Mouse (Mus musculus) MEL (cell line): ENCODE measurements around the gene E2f2. TPM values are rescaled to one million over a fixed set of nuclear protein-coding genes. Genes with fewer than 3 reads are reported as not detected.

Experiments used
- DNase-seq: peaks from one replicate; pipeline ENCODE4 v3.0.0; 2011; ENCODE audit warnings: low read depth, low spot score
- H3K27ac ChIP-seq: 2 replicates; pipeline ENCODE4 v1.5.1; 2012; ENCODE audit warnings: low read depth, mild to moderate bottlenecking, control low read depth, low read length, moderate library complexity; ENCODE audit not compliant: control insufficient read depth
- H3K27me3 ChIP-seq, 2 experiments: fragments of 150-350 bp in 1 of 2; sonication (generic) in 1 of 2; 2 replicates each; pipeline ENCODE4 v1.6.1; 2012; ENCODE audit warnings: low read length in 2 of 2, mild to moderate bottlenecking in 2 of 2, improper control_type of control experiment in 1 of 2, moderate library complexity in 1 of 2; ENCODE audit not compliant: insufficient read depth in 2 of 2, control insufficient read depth in 1 of 2
- H3K36me3 ChIP-seq, 2 experiments: 2 replicates each; pipeline ENCODE4 v1.6.1; 2012 to 2014; ENCODE audit warnings: low read length in 2 of 2, improper control_type of control experiment in 1 of 2, inconsistent platforms in 1 of 2, mild to moderate bottlenecking in 1 of 2; ENCODE audit not compliant: insufficient read depth in 2 of 2, control insufficient read depth in 1 of 2
- H3K4me1 ChIP-seq, 2 experiments: fragments of 150-350 bp in 1 of 2; sonication (generic) in 1 of 2; 2 replicates each; pipeline ENCODE4 v1.6.1; 2012; ENCODE audit warnings: low read length in 2 of 2, improper control_type of control experiment in 1 of 2, mild to moderate bottlenecking in 1 of 2; ENCODE audit not compliant: insufficient read depth in 2 of 2, control insufficient read depth in 1 of 2
- H3K4me3 ChIP-seq, 2 experiments: fragments of 150-350 bp in 1 of 2; sonication (generic) in 1 of 2; 2 replicates each; pipeline ENCODE4 v1.5.1; 2012; ENCODE audit warnings: low read depth in 2 of 2, low read length in 2 of 2, mild to moderate bottlenecking in 2 of 2, moderate library complexity in 2 of 2, control low read depth in 1 of 2, improper control_type of control experiment in 1 of 2; ENCODE audit not compliant: control insufficient read depth in 1 of 2, insufficient read depth in 1 of 2
- H3K79me2 ChIP-seq: 2 replicates; pipeline ENCODE4 v1.6.1; 2012; ENCODE audit warnings: mild to moderate bottlenecking, low read length, moderate library complexity; ENCODE audit not compliant: control insufficient read depth, poor library complexity, insufficient read depth
- H3K9ac ChIP-seq: 2 replicates; pipeline ENCODE4 v1.6.1; 2012; ENCODE audit warnings: low read depth, mild to moderate bottlenecking, control low read depth, low read length, moderate library complexity; ENCODE audit not compliant: control insufficient read depth, poor library complexity, severe bottlenecking
- H3K9me3 ChIP-seq: fragments of 150-350 bp; sonication (generic); replicated peaks from 2 replicates; pipeline ENCODE4 v1.6.1; 2012; ENCODE audit warnings: mild to moderate bottlenecking, low read length, improper control_type of control experiment, moderate library complexity; ENCODE audit not compliant: insufficient read depth
- BHLHE40 ChIP-seq: IDR thresholded peaks from 2 replicates; pipeline ENCODE4 v1.6.1; 2012; ENCODE audit warnings: low read depth, mild to moderate bottlenecking, inconsistent platforms, low read length, improper control_type of control experiment, borderline replicate concordance
- CHD1 ChIP-seq: IDR thresholded peaks from 2 replicates; pipeline ENCODE4 v1.6.1; 2012; ENCODE audit warnings: low read depth, mild to moderate bottlenecking, inconsistent platforms, low read length, improper control_type of control experiment
- CHD2 ChIP-seq: IDR thresholded peaks from 2 replicates; pipeline ENCODE4 v1.6.1; 2011; ENCODE audit warnings: low read length, improper control_type of control experiment
- E2F4 ChIP-seq: IDR thresholded peaks from 2 replicates; pipeline ENCODE4 v1.6.1; 2011; ENCODE audit warnings: low read depth, low read length, improper control_type of control experiment, borderline replicate concordance
- ELF1 ChIP-seq: IDR thresholded peaks from 2 replicates; pipeline ENCODE4 v1.6.1; 2014; ENCODE audit warnings: low read depth, mild to moderate bottlenecking, inconsistent platforms, low read length, improper control_type of control experiment, moderate library complexity
- ETS1 ChIP-seq: IDR thresholded peaks from 2 replicates; pipeline ENCODE4 v1.6.1; 2012; ENCODE audit warnings: low read depth, mild to moderate bottlenecking, inconsistent platforms, low read length, improper control_type of control experiment, moderate library complexity
- GABPA ChIP-seq: IDR thresholded peaks from 2 replicates; pipeline ENCODE4 v1.6.1; 2012; ENCODE audit warnings: low read depth, mild to moderate bottlenecking, inconsistent platforms, low read length, improper control_type of control experiment, moderate library complexity
- GATA1 ChIP-seq: IDR thresholded peaks from 2 replicates; pipeline ENCODE4 v1.6.1; 2011; ENCODE audit warnings: low read depth, low read length, improper control_type of control experiment
- HCFC1 ChIP-seq: IDR thresholded peaks from 2 replicates; pipeline ENCODE4 v1.6.1; 2012; ENCODE audit warnings: low read depth, mild to moderate bottlenecking, inconsistent platforms, low read length, improper control_type of control experiment, moderate library complexity
- JUND ChIP-seq: IDR thresholded peaks from 2 replicates; pipeline ENCODE4 v1.6.1; 2011; ENCODE audit warnings: low read depth, mild to moderate bottlenecking, improper control_type of control experiment, low read length
- MAFK ChIP-seq: IDR thresholded peaks from 2 replicates; pipeline ENCODE4 v1.6.1; 2011; ENCODE audit warnings: low read depth, mild to moderate bottlenecking, low read length, improper control_type of control experiment, borderline replicate concordance
- MAX ChIP-seq: IDR thresholded peaks from 2 replicates; pipeline ENCODE4 v1.6.1; 2011; ENCODE audit warnings: low read length, improper control_type of control experiment
- MAZ ChIP-seq: IDR thresholded peaks from 2 replicates; pipeline ENCODE4 v1.6.1; 2012; ENCODE audit warnings: low read depth, mild to moderate bottlenecking, inconsistent platforms, low read length, improper control_type of control experiment
- MXI1 ChIP-seq: IDR thresholded peaks from 2 replicates; pipeline ENCODE4 v1.6.1; 2011; ENCODE audit warnings: mild to moderate bottlenecking, low read depth, low read length, improper control_type of control experiment
- MYB ChIP-seq: IDR thresholded peaks from 2 replicates; pipeline ENCODE4 v1.6.1; 2011; ENCODE audit warnings: mild to moderate bottlenecking, low read depth, low read length, improper control_type of control experiment
- MYC ChIP-seq: IDR thresholded peaks from 2 replicates; pipeline ENCODE4 v1.6.1; 2011; ENCODE audit warnings: low read depth, mild to moderate bottlenecking, low read length, improper control_type of control experiment, moderate library complexity
- NELFE ChIP-seq: IDR thresholded peaks from 2 replicates; pipeline ENCODE4 v1.6.1; 2011; ENCODE audit warnings: low read depth, low read length, improper control_type of control experiment
- NRF1 ChIP-seq: IDR thresholded peaks from 2 replicates; pipeline ENCODE4 v1.6.1; 2014; ENCODE audit warnings: low read depth, mild to moderate bottlenecking, inconsistent platforms, low read length, improper control_type of control experiment, moderate library complexity; ENCODE audit not compliant: poor library complexity, insufficient read depth, severe bottlenecking
- POLR2A ChIP-seq, 2 experiments: IDR thresholded peaks; 2 replicates each; pipeline ENCODE4 v1.6.1; 2011 to 2012; ENCODE audit warnings: low read length in 2 of 2, mild to moderate bottlenecking in 2 of 2, control low read depth in 1 of 2, improper control_type of control experiment in 1 of 2, low read depth in 1 of 2, moderate library complexity in 1 of 2; ENCODE audit not compliant: control insufficient read depth in 1 of 2, insufficient read depth in 1 of 2, poor library complexity in 1 of 2
- POLR2AphosphoS5 ChIP-seq: IDR thresholded peaks from 2 replicates; pipeline ENCODE4 v1.6.1; 2012; ENCODE audit warnings: low read depth, borderline replicate concordance, mild to moderate bottlenecking, inconsistent platforms, low read length, moderate library complexity, mixed read lengths
- RAD21 ChIP-seq: IDR thresholded peaks from 2 replicates; pipeline ENCODE4 v1.6.1; 2011; ENCODE audit warnings: mild to moderate bottlenecking, low read depth, low read length, improper control_type of control experiment
- SIN3A ChIP-seq: IDR thresholded peaks from 2 replicates; pipeline ENCODE4 v1.6.1; 2012; ENCODE audit warnings: low read length, improper control_type of control experiment, inconsistent platforms
- SMC3 ChIP-seq: IDR thresholded peaks from 2 replicates; pipeline ENCODE4 v1.6.1; 2011; ENCODE audit warnings: low read depth, low read length, improper control_type of control experiment
- TAL1 ChIP-seq: IDR thresholded peaks from 2 replicates; pipeline ENCODE4 v1.6.1; 2012; ENCODE audit warnings: mild to moderate bottlenecking, inconsistent platforms, low read length, moderate library complexity, mixed read lengths
- USF1 ChIP-seq: IDR thresholded peaks from 2 replicates; pipeline ENCODE4 v1.6.1; 2014; ENCODE audit warnings: low read depth, mild to moderate bottlenecking, inconsistent platforms, low read length, improper control_type of control experiment, moderate library complexity
- USF2 ChIP-seq, 2 experiments: IDR thresholded peaks; 2 replicates each; pipeline ENCODE4 v1.6.1; 2011 to 2012; ENCODE audit warnings: improper control_type of control experiment in 2 of 2, low read length in 2 of 2, borderline replicate concordance in 1 of 2, inconsistent platforms in 1 of 2, low read depth in 1 of 2, mild to moderate bottlenecking in 1 of 2; ENCODE audit not compliant: insufficient read depth in 1 of 2
- ZKSCAN1 ChIP-seq: IDR thresholded peaks from 2 replicates; pipeline ENCODE4 v1.6.1; 2012; ENCODE audit warnings: low read depth, mild to moderate bottlenecking, inconsistent platforms, low read length, improper control_type of control experiment, moderate library complexity
- ZMIZ1 ChIP-seq: IDR thresholded peaks from 2 replicates; pipeline ENCODE4 v1.6.1; 2012; ENCODE audit warnings: low read depth, mild to moderate bottlenecking, inconsistent platforms, low read length, improper control_type of control experiment, moderate library complexity
- ZNF384 ChIP-seq: IDR thresholded peaks from 2 replicates; pipeline ENCODE4 v1.6.1; 2012; ENCODE audit warnings: low read depth, mild to moderate bottlenecking, inconsistent platforms, low read length, improper control_type of control experiment
- polyA plus RNA-seq, 2 experiments: library from polyadenylated mRNA; stranded (reverse) in 1 of 2; unstranded in 1 of 2; fragments of >175 nt in 1 of 2; fragments of >200 nt in 1 of 2; gene quantifications; 2 replicates each; pipeline versions ENCODE4 v1.2.1 to v1.2.4; 2012; ENCODE audit warnings: low replicate concordance in 2 of 2, low read depth in 1 of 2; ENCODE audit not compliant: insufficient read length in 2 of 2, insufficient read depth in 1 of 2, missing spikeins in 1 of 2
- total RNA-seq: library from RNA; depleted of rRNA; stranded (reverse); fragments of 300-350 nt; gene quantifications from 2 replicates; pipeline ENCODE4 v1.2.3, GENCODE M21; 2012

E2f2 gene
- total and polyA plus RNA-seq, 3 experiments, result 11.2 to 25.4 TPM; not detected in 1

DNA sequence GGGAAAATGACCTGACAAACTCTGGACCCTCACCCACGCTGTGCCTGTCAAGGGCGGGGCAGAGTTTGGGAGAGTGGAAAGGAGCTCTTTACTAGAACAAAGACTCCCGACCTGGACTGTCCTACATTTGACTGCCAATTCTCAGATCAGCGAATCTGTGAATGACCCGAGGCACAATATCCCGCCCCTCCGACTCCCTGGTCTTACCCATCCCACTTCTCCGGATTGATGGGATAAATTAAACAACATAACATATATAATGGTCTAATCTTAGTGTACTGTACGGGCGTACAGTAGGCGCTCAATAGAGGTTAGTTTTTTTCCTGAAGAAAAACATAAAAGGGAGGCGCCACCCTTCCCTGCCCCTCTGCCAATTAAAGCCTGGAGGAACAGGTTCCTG, 739 bp upstream of the E2f2 start:
- Histone ChIP-seq H3K4me1 (peaks cover 9 to 28% of the 10 kb centered on the region in 2 experiments), H3K27ac (peak overlapping the region; percentile 83; the same call in 1 of the 2 replicates), H3K27me3 (no peaks in the 10 kb centered on the region), H3K9ac (peak overlapping the region; percentile 94), H3K4me3 (peak overlapping the region; percentile 74 to 76), H3K36me3 (peaks cover 0 to 24% of the 10 kb centered on the region in 2 experiments; a peak in 2 of 4 replicates), H3K9me3 (no peaks in the 10 kb centered on the region), H3K79me2 (peaks cover 38% of the 10 kb centered on the region)
- TF ChIP-seq GABPA, result no peak
- peak; percentile 38 for TF ChIP-seq ZNF384
- no peak for DNase-seq

DNA sequence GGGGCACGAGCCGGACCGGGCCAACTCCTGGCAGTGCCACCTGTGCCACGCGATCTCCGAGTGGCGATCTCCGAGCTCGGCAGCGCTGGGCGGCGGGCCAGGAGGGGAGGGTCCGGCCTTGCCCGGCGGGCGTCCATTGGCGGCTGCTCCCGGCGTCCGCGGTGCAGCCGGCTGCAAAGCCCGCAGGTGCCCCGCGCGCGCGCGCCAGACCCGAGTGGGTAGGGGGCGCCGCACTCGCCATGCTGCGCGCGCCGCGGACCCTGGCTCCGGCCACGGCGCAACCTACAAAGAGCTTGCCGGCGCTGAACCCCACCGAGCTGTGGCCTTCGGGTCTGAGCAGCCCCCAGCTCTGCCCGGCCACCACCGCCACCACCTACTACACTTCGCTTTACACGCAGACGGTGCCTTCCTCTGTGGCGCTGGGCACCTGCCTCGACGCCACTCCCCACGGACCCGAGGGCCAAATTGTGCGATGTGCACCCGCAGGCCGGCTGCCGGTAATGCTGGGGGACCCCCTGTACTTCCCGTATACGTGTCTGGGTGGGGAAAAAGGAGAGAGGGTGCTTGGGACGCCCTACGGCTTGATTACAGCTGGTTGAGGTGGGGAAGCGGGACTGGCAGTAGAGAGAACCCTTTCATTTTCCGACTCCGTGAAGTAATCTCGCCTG, 482 bp downstream of the E2f2 start:
- peak overlapping the region; percentile 99 for H3K9ac ChIP-seq
- H3K36me3 ChIP-seq, result peaks cover 0 to 34% of the 10 kb centered on the region in 2 experiments; a peak in 2 of 4 replicates
- H3K9me3 ChIP-seq, result no peaks in the 10 kb centered on the region
- peak overlapping the region; percentile 99 for H3K27ac ChIP-seq
- peaks cover 14 to 40% of the 10 kb centered on the region in 2 experiments for H3K4me1 ChIP-seq
- H3K27me3 ChIP-seq, result no peaks in the 10 kb centered on the region
- DNase-seq, result peak; percentile 82
- H3K4me3 ChIP-seq, result peak overlapping the region; percentile 44 to 92
- peaks cover 42% of the 10 kb centered on the region for H3K79me2 ChIP-seq
- TF ChIP-seq ZKSCAN1 (no peak), CHD1 (no peak; the same call in 1 of the 2 replicates), USF2 (IDR thresholded peaks at IDR 0.05; ENCODE audit: borderline replicate concordance in 1 of 2, insufficient read depth in 1 of 2, low read depth in 1 of 2, low read length in 2 of 2) (no peak), GATA1 (no peak), USF1 (no peak), NRF1 (0 out of 2 replicates have a peak, but pooled peaks have one; percentile 46), MAFK (no peak), SMC3 (no peak), MYB (no peak), RAD21 (no peak), MXI1 (peak; percentile 20; the same call in 1 of the 2 replicates), ZMIZ1 (no peak), MAZ (no peak), E2F4 (no peak), TAL1 (no peak), ETS1 (peak; percentile 37; the same call in 1 of the 2 replicates), GABPA (no peak), ELF1 (no peak), ZNF384 (no peak), CHD2 (no peak), SIN3A (peak; percentile 78; the same call in 1 of the 2 replicates), MYC (peak; percentile 19; the same call in 1 of the 2 replicates), POLR2AphosphoS5 (no peak), HCFC1 (no peak), JUND (no peak), MAX (0 out of 2 replicates have a peak, but pooled peaks have one; percentile 1), BHLHE40 (no peak), POLR2A (IDR thresholded peaks at IDR 0.05; ENCODE audit: control insufficient read depth in 1 of 2, insufficient read depth in 1 of 2, low read depth in 1 of 2, low read length in 2 of 2, poor library complexity in 1 of 2) (peak in 1 of 2 experiments; percentile 56; a peak in 1 of 4 replicates), NELFE (peak; percentile 12; the same call in 1 of the 2 replicates)
